10 mouse cellular contexts compared by ENCODE assay signal in genomic region chr11:24202641-24203361, GRCm38 (mm10).
DNase-seq lines count a peak whose midpoint lies in the region; ATAC-seq lines count a peak whose summit lies in the region.
"Had no signal": no experiment of that assay in that cellular context is flagged by ENCODE, and none has a peak within 500 bp of the region (broad histone marks: within the 10 kb centered on the region; RNA-seq: fewer than 3 reads in every experiment).

No protein-coding gene starts in this region.

- H3K4me3 ChIP-seq in forebrain, embryonic 12.5 days (replicated peaks): no peak overlapping the region
- H3K4me3 ChIP-seq in forebrain, embryonic 16.5 days (replicated peaks; ENCODE audit: low read length): no peak overlapping the region
- H3K4me3 ChIP-seq in liver, embryonic 12.5 days: no peak overlapping the region
- H3K4me3 ChIP-seq in limb, embryonic 11.5 days (ENCODE audit: low read depth, low read length): no peak overlapping the region
- H3K4me3 ChIP-seq in hindbrain, embryonic 12.5 days: no peak overlapping the region
- H3K4me3 ChIP-seq: embryonic facial prominence, embryonic 15.5 days had no signal

- H3K4me1 ChIP-seq in forebrain, embryonic 12.5 days: peaks cover 20% of the 10 kb centered on the region
- 0 out of 2 replicates have a peak, but pooled peaks cover 2% of the 10 kb centered on the region for H3K4me1 ChIP-seq in forebrain, embryonic 16.5 days (replicated peaks; ENCODE audit: control insufficient read depth, insufficient read depth, low read length)
- H3K4me1 ChIP-seq in liver, embryonic 12.5 days: peaks cover 13% of the 10 kb centered on the region
- H3K4me1 ChIP-seq in limb, embryonic 11.5 days (ENCODE audit: control insufficient read depth, insufficient read depth, low read length): peaks cover 9% of the 10 kb centered on the region; the same call in 1 of the 2 replicates
- peaks cover 24% of the 10 kb centered on the region for H3K4me1 ChIP-seq in hindbrain, embryonic 12.5 days
- H3K4me1 ChIP-seq: embryonic facial prominence, embryonic 15.5 days had no signal

- 22% methylated on average over 7 of the region's 7 CpGs for WGBS in forebrain, embryonic 12.5 days
- 20% methylated on average over 7 of the region's 7 CpGs for WGBS in forebrain, embryonic 16.5 days
- 50% methylated on average over 7 of the region's 7 CpGs for WGBS in liver, embryonic 12.5 days (ENCODE audit: insufficient replicate concordance)
- WGBS in limb, embryonic 11.5 days: 19% methylated on average over 7 of the region's 7 CpGs
- 16% methylated on average over 7 of the region's 7 CpGs for WGBS in hindbrain, embryonic 12.5 days

- no peak overlapping the region for H3K9ac ChIP-seq in forebrain, embryonic 12.5 days
- no peak overlapping the region for H3K9ac ChIP-seq in forebrain, embryonic 16.5 days (replicated peaks; ENCODE audit: low read depth, low read length)
- no peak overlapping the region for H3K9ac ChIP-seq in liver, embryonic 12.5 days
- H3K9ac ChIP-seq in limb, embryonic 11.5 days (ENCODE audit: low read length): no peak overlapping the region
- no peak overlapping the region for H3K9ac ChIP-seq in hindbrain, embryonic 12.5 days
- H3K9ac ChIP-seq: embryonic facial prominence, embryonic 15.5 days had no signal

- no peak overlapping the region for H3K4me2 ChIP-seq in forebrain, embryonic 12.5 days
- H3K4me2 ChIP-seq in forebrain, embryonic 16.5 days (ENCODE audit: low read length): no peak overlapping the region
- no peak overlapping the region for H3K4me2 ChIP-seq in liver, embryonic 12.5 days
- H3K4me2 ChIP-seq in limb, embryonic 11.5 days (ENCODE audit: low read depth, severe bottlenecking): peak overlapping the region; percentile 12; the same call in 1 of the 2 replicates
- no peak overlapping the region; the same call in 1 of the 2 replicates for H3K4me2 ChIP-seq in hindbrain, embryonic 12.5 days (replicated peaks)
- H3K4me2 ChIP-seq: embryonic facial prominence, embryonic 15.5 days had no signal

- H3K36me3 ChIP-seq in forebrain, embryonic 12.5 days (replicated peaks): no peaks in the 10 kb centered on the region
- H3K36me3 ChIP-seq in forebrain, embryonic 16.5 days (ENCODE audit: control insufficient read depth, insufficient read depth): no peaks in the 10 kb centered on the region
- no peaks in the 10 kb centered on the region for H3K36me3 ChIP-seq in liver, embryonic 12.5 days
- no peaks in the 10 kb centered on the region for H3K36me3 ChIP-seq in limb, embryonic 11.5 days (ENCODE audit: control insufficient read depth, insufficient read depth, low read length)
- no peaks in the 10 kb centered on the region for H3K36me3 ChIP-seq in hindbrain, embryonic 12.5 days
- H3K36me3 ChIP-seq: embryonic facial prominence, embryonic 15.5 days had no signal

- H3K27me3 ChIP-seq in forebrain, embryonic 12.5 days: 0 out of 2 replicates have a peak, but pooled peaks cover 3% of the 10 kb centered on the region
- no peaks in the 10 kb centered on the region for H3K27me3 ChIP-seq in forebrain, embryonic 16.5 days (replicated peaks; ENCODE audit: control insufficient read depth, insufficient read depth, low read length)
- no peaks in the 10 kb centered on the region for H3K27me3 ChIP-seq in liver, embryonic 12.5 days (replicated peaks)
- H3K27me3 ChIP-seq in limb, embryonic 11.5 days (ENCODE audit: control insufficient read depth, insufficient read depth, low read length): no peaks in the 10 kb centered on the region
- H3K27me3 ChIP-seq in hindbrain, embryonic 12.5 days: peaks cover 3% of the 10 kb centered on the region; the same call in 1 of the 2 replicates
- H3K27me3 ChIP-seq: embryonic facial prominence, embryonic 15.5 days had no signal

- ATAC-seq in forebrain, embryonic 12.5 days (ENCODE audit: low FRiP score): peak; percentile 64; the same call in 1 of the 2 replicates
- ATAC-seq in forebrain, embryonic 16.5 days: no peak
- ATAC-seq in liver, embryonic 12.5 days: no peak
- peak; percentile 82 for ATAC-seq in limb, embryonic 11.5 days (ENCODE audit: insufficient number of reproducible peaks, low FRiP score, low TSS enrichment, low read depth)
- ATAC-seq in hindbrain, embryonic 12.5 days (ENCODE audit: low FRiP score): no peak

- no peaks in the 10 kb centered on the region for H3K9me3 ChIP-seq in forebrain, embryonic 12.5 days
- no peaks in the 10 kb centered on the region for H3K9me3 ChIP-seq in forebrain, embryonic 16.5 days (ENCODE audit: control insufficient read depth, low read length)
- no peaks in the 10 kb centered on the region for H3K9me3 ChIP-seq in liver, embryonic 12.5 days (replicated peaks)
- H3K9me3 ChIP-seq in limb, embryonic 11.5 days (ENCODE audit: control insufficient read depth, low read length): no peaks in the 10 kb centered on the region; the same call in 1 of the 2 replicates
- no peaks in the 10 kb centered on the region for H3K9me3 ChIP-seq in hindbrain, embryonic 12.5 days (replicated peaks)
- H3K9me3 ChIP-seq: embryonic facial prominence, embryonic 15.5 days had no signal

- H3K27ac ChIP-seq in forebrain, embryonic 12.5 days: no peak overlapping the region
- H3K27ac ChIP-seq in forebrain, embryonic 16.5 days (ENCODE audit: low read length): no peak overlapping the region
- no peak overlapping the region for H3K27ac ChIP-seq in liver, embryonic 12.5 days
- H3K27ac ChIP-seq in limb, embryonic 11.5 days (replicated peaks; ENCODE audit: low read depth, low read length): peak overlapping the region; percentile 56
- no peak overlapping the region for H3K27ac ChIP-seq in hindbrain, embryonic 12.5 days
- H3K27ac ChIP-seq: embryonic facial prominence, embryonic 15.5 days had no signal

- peak; percentile 11 for DNase-seq in liver
- DNase-seq in ES-CJ7 (ENCODE audit: low read depth, low spot score): peak; percentile 74
- peak; percentile 69 for DNase-seq in limb, embryonic 11.5 days (ENCODE audit: low spot score)
- DNase-seq in natural killer cell, adult 2 months (ENCODE audit: low spot score in 2 of 2): no peak
- DNase-seq: spleen, adult 18-20 months had no signal

Comparison
In these comparisons a context has a peak if more than half of its experiments do, and no peak if none do; other contexts are left out.
1. ATAC-seq: peak in forebrain, embryonic 12.5 days (single experiment) and limb, embryonic 11.5 days (single experiment); none in forebrain, embryonic 16.5 days (single experiment), liver, embryonic 12.5 days (single experiment) and hindbrain, embryonic 12.5 days (single experiment).
2. DNase-seq: peak in liver (single experiment), ES-CJ7 (single experiment) and limb, embryonic 11.5 days (single experiment); none in natural killer cell, adult 2 months (0 of 2).